Mouse (Mus musculus) C2C12 (cell line): ENCODE results near the gene Dmac1.

ENCODE experiments used
- CEBPB ChIP-seq: IDR thresholded peaks from one replicate; pipeline ENCODE4 v1.6.1; 2011; ENCODE audit warnings: low read depth, mild to moderate bottlenecking, control low read depth, moderate library complexity
- CTCF ChIP-seq: IDR thresholded peaks from one replicate; pipeline ENCODE4 v1.5.1; 2011; ENCODE audit not compliant: control insufficient read depth, insufficient read depth, insufficient read length
- MAX ChIP-seq: IDR thresholded peaks from one replicate; pipeline ENCODE4 v1.6.1; 2011; ENCODE audit warnings: mild to moderate bottlenecking, control low read depth
- MYOD1 ChIP-seq: IDR thresholded peaks from one replicate; pipeline ENCODE4 v1.6.1; 2011; ENCODE audit warnings: low read depth; ENCODE audit not compliant: control insufficient read depth, insufficient read length
- USF1 ChIP-seq: IDR thresholded peaks from one replicate; pipeline ENCODE4 v1.6.1; 2011; ENCODE audit warnings: low read depth, mild to moderate bottlenecking, control low read depth, moderate library complexity

- TF ChIP-seq CTCF: no peak
- no peak for TF ChIP-seq CEBPB
- TF ChIP-seq USF1: no peak
- TF ChIP-seq MYOD1: no peak
- TF ChIP-seq MAX: no peak
These were observed 14.5 kb downstream of the Dmac1 start for GRCm38 (mm10) chr4:75263556-75264129.
